Mouse (Mus musculus) splenic B cell, adult 2 months (primary cell): Measurements from ENCODE around the gene Chst11.

Source experiments
- DNase-seq: peaks from one replicate; pipeline ENCODE4 v3.0.0-alpha.2; 2011; ENCODE audit warnings: low read depth, low spot score
- H3K27me3 ChIP-seq: 2 replicates; pipeline ENCODE4 v1.6.1; 2012; ENCODE audit warnings: mild to moderate bottlenecking, low read length, moderate library complexity, mixed read lengths; ENCODE audit not compliant: control insufficient read depth, poor library complexity, insufficient read depth, severe bottlenecking
- H3K36me3 ChIP-seq: 2 replicates; pipeline ENCODE4 v1.6.1; 2012; ENCODE audit warnings: mild to moderate bottlenecking, low read length, moderate library complexity, mixed read lengths; ENCODE audit not compliant: control insufficient read depth, poor library complexity, insufficient read depth, severe bottlenecking

Gene Chst11

GRCm38 (mm10) chr10:83036340-83037045 lies 51.2 kb downstream of the Chst11 start:
- Histone ChIP-seq H3K27me3 (no peaks in the 10 kb centered on the region), H3K36me3 (no peaks in the 10 kb centered on the region)
- DNase-seq = no peak

GRCm38 (mm10) chr10:83038166-83038565 lies 52.9 kb downstream of the Chst11 start:
- no peaks in the 10 kb centered on the region for H3K36me3 ChIP-seq
- no peak for DNase-seq
- H3K27me3 ChIP-seq = no peaks in the 10 kb centered on the region; the same call in 1 of the 2 replicates

GRCm38 (mm10) chr10:83039414-83039813 lies 54.1 kb downstream of the Chst11 start:
- Histone ChIP-seq H3K36me3 (no peaks in the 10 kb centered on the region), H3K27me3 (no peaks in the 10 kb centered on the region; the same call in 1 of the 2 replicates)
- no peak for DNase-seq

GRCm38 (mm10) chr10:83041875-83042274 lies 56.6 kb downstream of the Chst11 start:
- H3K36me3 ChIP-seq = no peaks in the 10 kb centered on the region
- no peak for DNase-seq
- H3K27me3 ChIP-seq = no peaks in the 10 kb centered on the region; the same call in 1 of the 2 replicates

GRCm38 (mm10) chr10:83042613-83043477 lies 57.5 kb downstream of the Chst11 start:
- H3K27me3 ChIP-seq = no peaks in the 10 kb centered on the region; the same call in 1 of the 2 replicates
- no peaks in the 10 kb centered on the region for H3K36me3 ChIP-seq
- DNase-seq = no peak

- Histone ChIP-seq H3K36me3 (no peaks in the 10 kb centered on the region), H3K27me3 (no peaks in the 10 kb centered on the region; the same call in 1 of the 2 replicates)
- DNase-seq = no peak
Measured at GRCm38 (mm10) chr10:83043478-83044259, 58.4 kb downstream of the Chst11 start.

GRCm38 (mm10) chr10:83049174-83049780 lies 64.0 kb downstream of the Chst11 start:
- DNase-seq = no peak
- no peaks in the 10 kb centered on the region for H3K36me3 ChIP-seq
- H3K27me3 ChIP-seq = no peaks in the 10 kb centered on the region

- H3K27me3 ChIP-seq = no peaks in the 10 kb centered on the region
- no peak for DNase-seq
- H3K36me3 ChIP-seq = no peaks in the 10 kb centered on the region
Measured at GRCm38 (mm10) chr10:83053886-83054550, 68.7 kb downstream of the Chst11 start.

GRCm38 (mm10) chr10:83056291-83056690 lies 71.0 kb downstream of the Chst11 start:
- Histone ChIP-seq H3K36me3 (no peaks in the 10 kb centered on the region), H3K27me3 (no peaks in the 10 kb centered on the region)
- DNase-seq = no peak

GRCm38 (mm10) chr10:83056866-83057265 lies 71.6 kb downstream of the Chst11 start:
- H3K27me3 ChIP-seq = no peaks in the 10 kb centered on the region
- DNase-seq = no peak
- H3K36me3 ChIP-seq = no peaks in the 10 kb centered on the region

GRCm38 (mm10) chr10:83060066-83060782 lies 74.9 kb downstream of the Chst11 start:
- H3K27me3 ChIP-seq = no peaks in the 10 kb centered on the region
- DNase-seq = no peak

GRCm38 (mm10) chr10:83062315-83062714 lies 77.0 kb downstream of the Chst11 start:
- no peak for DNase-seq
- Histone ChIP-seq H3K27me3 (no peaks in the 10 kb centered on the region; the same call in 1 of the 2 replicates), H3K36me3 (no peaks in the 10 kb centered on the region)

More at GRCm38 (mm10) chr10:83060066-83060782, 74.9 kb downstream of the Chst11 start:
- no peaks in the 10 kb centered on the region for H3K36me3 ChIP-seq

- Histone ChIP-seq H3K36me3 (no peaks in the 10 kb centered on the region), H3K27me3 (no peaks in the 10 kb centered on the region; the same call in 1 of the 2 replicates)
- DNase-seq = no peak
Measured at GRCm38 (mm10) chr10:83064796-83065195, 79.5 kb downstream of the Chst11 start.
